Mouse (Mus musculus) adrenal gland, postnatal 14 days (tissue): Measurements from ENCODE around the gene Cul9. TPM values are rescaled to one million over a fixed set of nuclear protein-coding genes. Genes with fewer than 3 reads are reported as not detected.

Experiments used
- microRNA-seq, 2 experiments: library from miRNA; unstranded; fragments of <30 nt; microRNA quantifications; one replicate each; pipeline ENCODE4 v1.2.0; 2021
- total RNA-seq: library from RNA; stranded (reverse); gene quantifications from 2 replicates; pipeline ENCODE4 v1.2.3, GENCODE M21; 2021

Cul9 gene
- total RNA-seq, 1 experiment from 2014 or later: 17.1 TPM

Small RNA genes lying within 50 kb of the gene (microRNA-seq; reads per million reads assigned to microRNA genes)
- gene Mir6976: 1.1 to 1.3 reads per million in 2 experiments

Other genes with a start within 250 kb of the Cul9 start
- gene Dlk2, start 249.0 kb downstream of the Cul9 start, total RNA-seq: 0.41 and 0.44 TPM in 2 replicates
- 10.1 and 11.5 TPM in 2 replicates for gene Abcc10, start 218.0 kb downstream of the Cul9 start, total RNA-seq
- gene Zfp318, start 162.7 kb downstream of the Cul9 start, total RNA-seq: 28.7 and 37.0 TPM in 2 replicates
- gene Crip3, start 117.5 kb downstream of the Cul9 start, total RNA-seq: 1.1 and 1.2 TPM in 2 replicates
- 0.49 and 14.3 TPM in 2 replicates for gene Slc22a7, start 107.9 kb downstream of the Cul9 start, total RNA-seq
- gene Ttbk1, start 58.7 kb downstream of the Cul9 start, total RNA-seq: 0.78 and 1.4 TPM in 2 replicates
- gene Dnph1, start 49.7 kb downstream of the Cul9 start, total RNA-seq: 5.3 and 7.8 TPM in 2 replicates
- 38.4 and 39.2 TPM in 2 replicates for gene Srf, start 9.8 kb upstream of the Cul9 start, total RNA-seq
- 13.8 and 16.0 TPM in 2 replicates for gene Ptk7, start 83.1 kb upstream of the Cul9 start, total RNA-seq
- 32.3 and 34.7 TPM in 2 replicates for gene Klc4, start 99.6 kb upstream of the Cul9 start, total RNA-seq
- gene Mrpl2, start 99.8 kb upstream of the Cul9 start, total RNA-seq: 127 and 134 TPM in 2 replicates
- gene Cul7, start 103.9 kb upstream of the Cul9 start, total RNA-seq: 45.5 and 52.3 TPM in 2 replicates
- 23.7 and 25.7 TPM in 2 replicates for gene Rrp36, start 128.0 kb upstream of the Cul9 start, total RNA-seq
- 80.5 and 90.2 TPM in 2 replicates for gene Mea1, start 132.4 kb upstream of the Cul9 start, total RNA-seq
- gene Klhdc3, start 134.5 kb upstream of the Cul9 start, total RNA-seq: 80.0 and 83.6 TPM in 2 replicates
- 47.1 and 49.0 TPM in 2 replicates for gene Ppp2r5d, start 158.7 kb upstream of the Cul9 start, total RNA-seq
- 70.2 and 72.3 TPM in 2 replicates for gene Pex6, start 165.1 kb upstream of the Cul9 start, total RNA-seq
- 6.9 and 124 TPM in 2 replicates for gene Gnmt, start 182.8 kb upstream of the Cul9 start, total RNA-seq
- 41.0 and 43.1 TPM in 2 replicates for gene Cnpy3, start 205.8 kb upstream of the Cul9 start, total RNA-seq
- gene Ptcra, start 217.3 kb upstream of the Cul9 start, total RNA-seq: 0.33 TPM in 1 of 2 replicates, not detected in the other
- gene 2310039H08Rik, start 226.2 kb upstream of the Cul9 start, total RNA-seq: 62.9 and 66.5 TPM in 2 replicates
- gene Rpl7l1, start 236.3 kb upstream of the Cul9 start, total RNA-seq: 92.0 and 97.4 TPM in 2 replicates